Mouse (Mus musculus): ENCODE data around the gene Med12l.

Med12l gene

DNA sequence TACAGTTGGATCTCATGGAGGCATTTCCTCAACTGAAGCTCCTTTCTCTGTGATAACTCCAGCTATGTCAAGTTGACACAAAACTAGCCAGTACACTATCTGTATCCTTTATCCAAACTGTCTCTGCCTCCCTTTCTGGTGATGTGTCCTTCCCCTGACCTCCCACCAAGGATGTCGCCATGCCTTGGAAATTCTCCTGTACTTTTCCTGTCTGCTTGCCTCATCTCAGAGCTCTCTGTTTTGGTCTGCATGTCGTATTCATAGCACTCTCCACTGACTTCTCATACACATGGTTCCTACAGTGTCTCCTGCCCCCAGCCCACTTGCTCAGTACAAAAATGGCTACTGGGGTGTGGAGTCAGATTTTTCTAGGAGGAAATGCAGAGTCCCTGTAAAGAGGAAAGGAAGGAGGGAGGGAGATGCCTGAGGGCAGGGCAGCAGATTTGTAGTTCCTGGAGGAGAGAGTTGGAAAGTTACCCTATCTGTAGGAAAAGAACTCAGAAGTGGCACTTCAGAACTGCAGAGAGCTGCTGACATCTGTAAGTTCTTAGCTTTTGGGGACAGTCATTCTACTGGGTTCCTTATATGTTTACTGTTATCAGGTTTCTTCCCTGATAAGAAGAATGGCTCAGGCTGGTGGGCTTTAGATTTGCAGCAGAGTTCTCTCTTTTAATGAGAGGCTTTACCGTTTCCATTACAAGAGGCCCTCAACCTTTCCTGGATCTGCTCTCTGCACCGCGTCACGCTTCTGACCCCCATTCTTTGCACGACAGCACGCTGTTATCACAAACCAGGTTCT is 136.1 kb downstream of the Med12l start:
- no peak for DNase-seq

DNA sequence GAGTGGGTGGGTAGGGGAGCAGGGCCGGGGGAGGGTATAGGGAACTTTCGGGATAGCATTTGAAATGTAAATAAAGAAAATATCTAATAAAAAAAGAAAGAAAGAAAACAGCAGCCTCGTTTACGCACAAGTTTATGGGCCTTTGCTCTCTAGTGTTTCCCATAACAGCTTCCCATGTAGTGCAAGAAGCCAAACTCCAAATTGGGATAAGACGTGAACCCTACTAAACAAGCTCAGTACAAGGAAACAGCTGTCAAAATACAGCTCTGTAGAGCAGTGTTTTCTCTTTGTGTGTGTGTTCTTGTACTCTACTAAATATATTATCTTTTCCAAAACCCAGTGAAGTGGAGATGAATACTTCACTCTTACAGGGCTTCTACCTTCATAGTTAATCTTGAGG is 139.6 kb downstream of the Med12l start:
- no peak for DNase-seq

DNA sequence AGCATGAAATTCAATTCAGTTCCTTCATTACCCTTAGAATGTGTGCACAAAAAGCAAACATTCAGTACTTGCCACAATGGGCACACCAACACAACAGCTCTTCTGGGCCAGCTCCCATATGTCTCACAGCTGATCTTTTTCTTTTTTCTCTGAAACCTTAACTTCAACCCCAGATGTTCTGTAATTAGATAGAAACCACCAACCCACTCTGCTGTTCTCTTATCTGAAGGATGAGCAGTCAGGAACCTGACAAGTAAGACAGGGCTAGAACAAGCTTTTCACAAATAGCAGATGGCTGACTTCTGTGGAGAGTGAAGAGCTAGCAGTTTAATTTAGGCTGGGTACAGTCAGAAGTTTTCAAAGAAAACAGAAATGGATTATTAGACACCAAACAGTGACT is 144.0 kb downstream of the Med12l start:
- DNase-seq = no peak

DNA sequence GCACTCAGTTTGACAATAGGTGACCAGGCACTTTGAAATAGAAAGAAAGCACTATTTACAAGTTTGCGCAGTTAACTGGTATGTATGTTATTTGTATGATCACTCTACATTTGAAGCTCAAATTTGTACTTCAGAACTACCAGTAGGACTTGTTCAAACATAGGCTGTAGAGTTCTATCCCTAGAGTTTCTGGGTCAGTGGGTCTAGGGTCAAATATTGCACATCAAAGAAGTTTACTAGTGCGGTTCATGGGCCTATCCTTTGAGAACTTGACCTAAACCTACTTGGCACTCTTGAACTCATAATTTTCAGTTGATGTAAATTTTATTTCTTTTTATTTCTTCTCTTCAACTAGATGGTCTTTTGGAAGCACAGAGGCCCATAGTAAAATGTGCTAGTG is 145.0 kb downstream of the Med12l start:
- no peak for DNase-seq

DNA sequence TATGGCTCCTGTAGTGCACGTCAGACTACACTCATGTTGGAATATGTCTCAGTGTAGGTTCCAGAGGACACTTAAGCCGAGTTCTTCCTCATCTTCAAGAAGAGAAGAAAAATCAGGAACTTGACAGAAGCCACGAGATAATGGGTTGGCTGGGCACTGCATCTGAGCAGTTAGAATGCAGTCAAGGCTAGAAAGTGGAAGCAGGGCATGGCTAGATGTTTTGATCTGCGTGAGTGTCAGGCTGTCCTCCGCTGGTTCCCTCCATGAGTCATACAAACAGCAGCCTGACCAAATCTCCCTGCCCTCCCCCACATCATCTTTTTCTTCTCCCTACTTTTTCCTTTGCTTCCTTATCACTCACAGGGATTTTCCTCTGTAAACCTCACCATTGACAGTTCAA is 147.8 kb downstream of the Med12l start, which contains the start of gene P2ry14:
P2ry14 (minus strand) TSS at position 195 of the 400 bp plus-strand sequence.
- DNase-seq = no peak

DNA sequence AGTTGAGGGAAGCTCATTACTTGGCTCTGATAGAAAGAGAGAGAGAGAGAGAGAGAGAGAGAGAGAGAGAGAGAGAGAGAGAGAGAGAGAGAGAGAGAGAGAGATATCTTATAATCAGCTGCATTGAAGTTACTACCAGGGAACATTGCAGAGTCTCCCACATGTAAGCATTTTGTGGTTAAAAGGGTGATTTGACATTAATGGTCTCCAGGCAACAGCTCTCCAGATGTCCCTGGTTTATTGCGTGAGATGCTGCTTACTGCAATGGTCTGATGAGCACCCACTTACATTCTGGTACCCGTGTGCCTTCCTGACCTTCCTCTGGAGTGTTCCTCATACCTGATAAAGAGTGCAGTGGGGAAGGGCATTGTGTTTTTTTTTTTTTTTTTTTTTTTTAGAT is 149.3 kb downstream of the Med12l start:
- no peak for DNase-seq

DNA sequence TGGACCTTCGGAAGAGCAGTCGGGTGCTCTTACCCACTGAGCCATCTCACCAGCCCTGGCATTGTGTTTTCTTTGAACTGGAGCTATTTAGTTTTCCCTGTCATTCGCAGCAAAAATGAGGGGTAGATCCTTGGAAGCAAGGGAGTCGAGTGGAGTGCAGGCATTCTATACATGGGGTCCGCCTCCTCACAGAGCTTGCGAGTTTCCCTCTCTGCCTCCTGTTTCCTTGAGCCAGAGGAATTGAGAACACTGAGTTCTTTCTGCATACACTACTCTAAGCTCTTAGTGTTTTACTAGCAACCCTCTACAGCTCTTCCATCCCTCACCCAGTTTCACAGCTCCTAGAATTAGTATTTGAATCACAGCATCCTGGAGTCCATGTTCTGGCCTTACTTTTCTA is 149.8 kb downstream of the Med12l start:
- no peak for DNase-seq

DNA sequence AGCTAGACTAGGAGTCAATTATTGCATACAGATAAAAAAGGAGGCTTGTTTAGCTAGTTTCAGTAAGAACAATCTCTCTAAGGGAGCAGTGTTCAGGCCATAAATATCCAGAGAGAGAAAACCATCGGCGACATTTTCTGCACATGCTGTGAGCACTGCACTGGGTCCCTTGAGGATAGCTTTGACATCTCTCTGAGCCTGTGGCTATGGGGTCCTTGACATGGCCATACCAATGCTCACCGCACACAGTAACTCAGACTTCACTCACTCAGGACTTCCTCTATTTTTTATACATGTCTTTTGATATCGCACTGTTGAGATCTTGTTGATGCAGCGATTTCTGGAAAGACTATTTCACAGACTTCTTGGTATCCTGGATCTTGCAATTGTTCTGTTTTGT is 151.4 kb downstream of the Med12l start:
- no peak for DNase-seq

DNA sequence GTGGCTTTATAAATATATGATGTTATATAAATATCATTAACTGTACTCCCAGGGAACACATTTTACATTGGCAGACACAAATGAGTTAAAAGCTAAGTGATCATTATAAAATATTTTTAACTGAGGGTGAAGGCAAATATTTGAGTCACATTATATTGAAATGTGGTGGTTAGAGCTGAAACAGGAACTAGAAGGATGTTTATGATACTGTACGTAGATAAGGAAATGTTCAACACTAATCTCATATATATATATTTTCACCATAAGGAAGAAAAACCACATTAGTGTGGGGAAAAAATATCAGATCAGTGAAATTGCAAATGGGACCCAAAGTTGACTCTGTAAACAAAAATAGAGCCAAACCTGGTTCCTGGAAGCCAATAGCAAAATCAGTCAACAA is 154.8 kb downstream of the Med12l start:
- DNase-seq = no peak

DNA sequence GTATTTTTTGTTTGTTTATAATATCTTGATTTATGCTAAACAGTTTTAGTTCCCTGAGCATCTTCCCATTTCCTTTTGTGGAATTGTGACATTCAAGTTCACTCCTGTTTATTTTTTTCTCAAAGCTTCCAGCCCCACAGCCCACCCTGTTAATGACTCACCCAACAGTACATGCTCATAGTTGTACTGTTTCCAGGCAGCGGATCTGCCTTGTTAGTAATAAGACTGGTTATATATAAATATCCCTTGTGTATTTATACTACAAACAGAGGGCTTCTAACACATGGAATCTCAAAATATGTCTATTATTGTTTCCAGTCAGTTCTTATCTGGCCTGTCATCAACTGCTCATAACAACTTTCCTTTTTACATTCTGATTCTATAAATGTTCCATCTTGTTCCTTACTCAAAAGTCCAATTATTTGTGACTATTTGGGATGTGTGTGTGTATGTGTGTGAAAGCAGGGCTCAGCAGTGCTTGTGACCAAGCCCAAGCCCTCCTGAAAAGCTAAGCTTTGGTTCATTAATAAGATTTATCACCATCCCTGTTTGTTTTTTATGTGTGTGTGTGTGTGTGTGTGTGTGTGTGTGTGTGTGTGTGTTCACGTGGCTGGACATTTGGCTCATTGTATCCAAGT is 161.9 kb downstream of the Med12l start:
- DNase-seq = no peak

DNA sequence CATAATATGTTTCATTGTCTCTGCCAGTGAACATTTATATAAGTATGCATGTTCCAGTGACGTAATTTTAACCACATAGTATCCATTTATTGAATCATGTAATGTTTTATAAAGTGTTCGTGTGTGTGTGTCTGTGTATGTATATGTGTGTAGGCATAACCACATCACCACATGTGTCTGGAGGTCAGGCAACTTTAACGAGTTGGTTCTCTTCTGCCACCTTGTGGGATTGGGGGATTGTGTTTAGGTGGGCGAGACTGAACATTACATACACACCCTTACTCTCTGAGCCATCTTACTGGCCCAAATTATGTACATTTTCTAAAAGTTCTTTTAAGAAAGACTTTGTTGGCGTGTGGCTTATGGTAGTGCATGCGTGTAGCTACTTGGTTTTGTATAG is 162.9 kb downstream of the Med12l start:
- no peak for DNase-seq

DNA sequence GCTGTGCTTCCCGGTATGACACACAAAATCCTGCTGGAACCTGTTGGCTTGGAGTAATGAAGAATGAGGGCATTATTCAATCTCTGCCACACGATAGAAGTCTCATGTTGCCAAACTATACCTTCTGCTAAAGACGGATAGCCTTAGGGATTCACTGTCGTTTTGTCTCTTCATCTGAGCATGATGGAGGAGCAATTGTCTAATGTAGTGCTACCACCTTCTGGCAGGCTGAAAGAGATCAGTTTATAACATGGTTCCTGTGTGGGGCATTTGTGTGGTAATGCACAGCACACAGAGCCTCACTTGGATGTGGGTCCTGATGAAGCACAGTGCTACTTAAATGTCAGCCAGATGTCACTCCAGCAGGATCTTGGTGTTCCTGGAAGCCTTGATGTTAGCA is 163.6 kb downstream of the Med12l start:
- no peak for DNase-seq

DNA sequence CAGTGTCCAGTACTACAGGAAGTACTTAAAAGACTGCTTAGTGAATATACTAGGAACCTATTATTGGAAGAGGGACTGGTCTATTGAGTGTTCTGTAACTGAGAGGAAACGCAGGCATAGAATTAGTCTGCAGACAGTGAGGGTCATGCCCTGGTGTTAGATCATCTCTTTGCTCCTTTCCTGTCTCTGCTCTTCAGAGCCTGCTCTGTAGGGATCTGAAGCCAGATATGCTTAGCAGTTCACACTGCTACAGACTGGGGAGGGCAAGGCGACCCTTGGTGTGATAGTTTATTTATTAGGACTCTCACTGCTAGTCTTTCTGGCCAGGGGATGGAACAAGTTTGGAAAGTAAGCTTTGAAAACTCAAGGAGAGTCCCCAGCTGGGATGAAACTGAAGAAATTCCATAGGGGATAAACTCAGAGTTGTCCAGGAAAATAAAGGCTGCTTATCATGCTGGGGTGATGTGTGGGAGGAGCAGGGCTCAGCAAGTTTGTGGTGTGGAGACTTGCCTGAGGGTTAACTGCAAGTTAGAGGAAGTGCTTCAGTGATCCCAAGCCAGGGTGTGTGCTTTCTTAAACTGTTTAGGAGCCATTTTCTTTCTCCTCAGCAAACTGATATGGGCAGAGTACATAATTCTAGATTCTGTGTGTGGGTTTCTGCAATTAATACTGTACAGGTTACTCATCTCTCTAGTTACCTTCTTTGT is 164.4 kb downstream of the Med12l start:
- DNase-seq = no peak

DNA sequence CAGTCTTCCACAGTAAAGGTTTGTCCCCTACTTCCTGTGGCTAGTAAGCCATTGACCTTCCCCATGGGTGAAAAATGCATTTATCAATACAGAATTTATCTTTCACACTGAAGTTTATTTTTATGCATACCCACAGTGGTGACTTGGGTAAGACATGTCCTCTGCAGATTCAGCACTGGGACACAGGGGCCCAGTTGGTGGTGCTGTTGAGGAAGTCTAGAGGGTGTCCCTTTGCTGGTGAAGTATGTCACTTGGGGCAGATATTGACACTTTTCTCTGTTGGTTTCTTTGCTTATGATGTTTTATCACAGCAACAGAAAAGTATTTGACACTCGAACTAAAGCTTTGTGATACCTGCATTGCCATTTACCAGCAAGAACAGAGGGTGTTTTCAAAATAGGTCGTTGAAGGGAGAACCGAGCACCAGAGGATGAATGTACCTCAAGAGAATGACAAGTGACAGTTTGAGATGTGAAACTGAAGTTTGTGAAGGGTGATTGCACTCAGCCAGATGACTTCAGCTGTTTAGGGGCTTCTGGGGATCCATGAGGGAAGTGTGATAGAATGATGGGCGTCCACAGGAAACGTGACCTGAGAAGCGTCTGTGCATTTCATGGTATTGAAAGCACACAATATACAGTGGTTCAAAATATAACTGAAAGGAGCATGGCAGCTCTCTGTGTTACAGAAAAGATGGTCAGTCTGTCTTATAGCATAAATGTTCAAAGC is 169.0 kb downstream of the Med12l start:
- DNase-seq = no peak

DNA sequence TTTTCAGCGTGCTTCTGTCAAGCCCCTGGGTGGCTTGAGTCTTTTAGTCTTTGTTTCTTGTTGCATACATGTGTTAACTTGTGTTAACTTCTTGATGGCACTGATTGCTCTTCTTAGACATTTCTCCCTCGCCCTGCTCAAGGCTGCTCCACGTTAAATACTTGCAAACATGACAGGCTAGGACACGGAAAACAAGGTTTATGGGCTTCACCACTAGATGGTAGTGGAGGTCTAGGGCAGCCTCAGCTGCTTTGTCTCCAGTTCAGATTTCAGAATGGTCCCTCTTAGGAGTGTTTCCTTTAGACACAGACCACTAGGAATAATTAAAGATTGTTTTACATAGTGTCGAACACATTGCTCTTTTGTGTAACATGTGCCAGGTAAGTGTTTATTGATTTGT is 169.6 kb downstream of the Med12l start:
- no peak for DNase-seq

DNA sequence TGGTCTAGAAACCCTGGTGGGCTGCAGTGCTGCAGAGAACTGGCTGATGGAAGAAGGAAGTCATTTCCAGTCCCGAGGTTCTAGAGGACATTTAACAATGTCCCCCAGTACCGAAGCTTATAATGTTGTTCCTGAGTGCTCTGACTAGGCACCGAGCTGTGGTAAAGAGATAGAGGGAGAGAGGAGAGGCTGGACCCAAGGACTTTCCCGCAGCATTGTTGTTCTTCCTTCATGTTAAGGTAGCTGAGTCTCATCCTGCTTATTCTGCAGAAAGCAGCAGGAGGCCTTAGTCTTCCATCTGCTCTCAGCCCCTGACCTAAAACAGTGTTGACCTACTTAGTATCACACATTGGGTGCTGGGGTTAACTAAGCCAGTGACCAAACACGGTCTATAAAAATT is 171.2 kb downstream of the Med12l start:
- DNase-seq = no peak

DNA sequence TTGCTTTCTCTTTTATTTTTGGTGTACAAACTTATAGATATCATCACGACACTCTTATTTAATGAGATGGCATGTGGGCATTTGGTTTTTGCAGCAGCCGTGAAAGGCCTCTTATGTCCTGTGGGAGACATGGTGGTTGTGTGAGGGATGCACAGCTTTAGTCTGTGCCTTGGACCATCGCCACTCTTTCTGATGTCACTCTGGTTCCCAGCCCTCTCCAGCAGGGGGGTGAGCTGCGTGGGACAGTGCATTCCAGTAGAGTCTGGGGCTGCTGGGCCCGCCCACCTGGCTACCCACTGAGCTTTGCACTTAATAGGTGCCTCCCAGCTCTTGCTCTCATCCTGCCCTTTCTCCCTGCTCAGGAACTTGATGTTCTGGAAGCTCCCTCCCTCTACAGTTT is 175.5 kb downstream of the Med12l start:
- DNase-seq = no peak

DNA sequence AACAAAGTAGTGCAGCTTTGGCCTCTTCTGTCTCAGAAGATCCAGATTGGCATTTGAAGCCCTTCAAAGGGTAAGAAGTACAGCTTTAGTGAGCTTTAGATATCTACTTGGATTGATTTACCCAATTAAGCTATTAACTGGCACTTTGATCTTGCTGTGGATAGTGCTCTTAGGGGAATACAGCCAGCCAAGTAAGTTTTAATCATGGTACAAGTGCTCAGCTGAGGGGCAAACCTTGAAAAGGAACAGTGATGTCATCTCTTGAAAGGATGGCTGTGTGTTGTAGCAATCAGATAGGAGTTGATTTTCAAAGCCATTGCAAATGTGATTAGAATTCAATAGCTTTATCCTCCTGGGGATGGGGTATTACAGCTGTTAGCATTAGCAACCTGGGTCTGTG is 176.5 kb downstream of the Med12l start:
- no peak for DNase-seq

DNA sequence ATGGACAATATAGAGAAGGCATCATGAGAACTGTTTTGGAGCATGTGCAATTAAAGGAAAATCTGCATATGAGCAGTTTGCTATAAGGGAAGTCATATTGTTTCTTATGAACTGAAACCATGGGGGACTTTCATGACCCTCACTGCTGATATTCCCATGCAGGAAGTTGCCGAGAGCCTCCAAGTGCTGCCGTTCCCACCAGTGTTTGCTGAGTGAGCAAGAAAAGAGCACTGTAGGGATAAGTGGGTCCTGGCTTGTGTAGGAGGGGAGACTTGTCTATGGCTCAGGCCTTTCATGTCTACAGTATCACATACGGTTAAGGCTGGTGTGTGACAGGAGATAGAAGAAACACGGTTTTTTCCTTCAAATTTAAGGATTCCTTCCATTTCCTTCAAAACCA is 180.0 kb downstream of the Med12l start:
- DNase-seq = no peak

DNA sequence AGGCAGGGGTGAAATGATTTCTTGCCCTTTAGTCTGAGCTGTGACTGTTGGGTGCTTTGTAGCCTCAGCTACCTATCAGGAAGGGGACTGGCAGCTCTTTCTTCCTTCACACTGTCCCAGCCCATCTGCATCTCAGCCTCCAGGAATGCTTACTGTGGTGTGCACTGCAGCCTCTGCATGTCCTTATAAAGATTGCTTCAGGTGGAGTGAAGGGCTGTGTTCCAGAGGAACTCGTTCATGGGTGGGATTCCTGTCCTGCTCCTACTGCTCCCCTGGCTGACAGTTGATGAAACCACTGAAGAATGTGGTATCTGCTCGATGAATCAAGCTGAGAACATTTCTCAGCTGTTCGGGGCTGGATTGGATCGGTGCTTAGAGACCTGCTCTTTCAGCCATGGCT is 181.7 kb downstream of the Med12l start:
- no peak for DNase-seq

DNA sequence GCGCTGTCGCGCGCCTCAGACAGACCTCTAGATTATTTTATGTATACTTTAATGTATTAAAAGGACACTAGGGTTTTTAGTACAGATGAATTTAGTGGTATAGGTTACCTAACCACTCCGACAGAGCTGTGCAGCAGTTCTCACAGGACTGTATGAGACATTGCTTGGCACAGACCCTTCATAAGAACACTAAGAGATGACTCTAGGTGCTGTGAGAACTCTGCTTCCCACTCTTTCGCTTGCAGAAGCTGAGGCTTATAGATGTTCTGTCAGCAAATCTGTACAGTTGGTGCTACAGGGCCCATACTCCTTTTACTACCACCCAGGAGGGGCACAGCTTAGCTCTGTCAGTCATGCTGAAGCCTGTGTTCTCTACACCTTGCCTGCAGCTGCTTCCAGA is 186.0 kb downstream of the Med12l start:
- no peak for DNase-seq

DNA sequence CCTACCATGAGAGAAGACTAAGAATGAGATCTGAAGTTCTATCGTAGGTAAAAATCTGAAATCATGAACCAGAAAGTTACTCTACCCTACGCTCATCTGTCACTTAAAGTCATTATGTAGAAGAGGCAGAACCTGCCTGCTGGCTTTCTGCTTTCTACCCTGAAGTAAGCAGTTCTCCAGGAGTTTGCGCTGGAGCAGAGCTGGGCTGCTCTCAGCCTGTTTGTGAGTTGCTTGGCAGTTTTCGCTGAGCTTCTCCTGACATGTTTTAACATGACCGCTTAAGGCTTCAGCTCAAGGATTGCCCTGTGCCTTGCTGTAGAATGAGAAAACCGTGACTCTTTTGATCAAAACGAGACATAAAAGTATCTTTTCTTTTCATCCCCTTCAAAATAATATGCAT is 188.5 kb downstream of the Med12l start:
- no peak for DNase-seq

DNA sequence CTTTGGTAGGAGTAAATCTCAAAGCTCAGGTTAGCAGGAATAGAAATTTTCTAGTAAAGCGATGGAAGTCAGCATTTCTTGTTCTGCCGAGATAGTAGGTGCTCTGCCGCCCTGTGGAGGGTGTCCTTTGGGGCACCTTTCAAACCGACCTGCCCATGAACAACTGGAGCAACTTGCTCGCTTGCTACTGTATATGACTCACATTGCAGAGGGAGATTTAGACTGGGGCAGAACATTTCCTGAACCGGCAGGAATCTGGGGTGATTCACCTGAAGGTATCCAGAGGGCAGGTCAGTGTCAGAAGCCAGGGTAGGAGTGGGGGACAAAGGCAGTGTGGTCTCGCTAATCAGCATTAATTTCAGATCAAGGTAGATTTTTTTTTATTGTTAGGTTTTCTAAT is 189.3 kb downstream of the Med12l start, which contains the start of gene Gpr87:
Gpr87 (minus strand) TSS at position 167 of the 400 bp plus-strand sequence.
- DNase-seq = no peak

Measured in right cerebral cortex, postnatal 25 days (tissue).